Mouse (Mus musculus) bone marrow macrophage, adult 2 months (primary cell): ENCODE measurements around the gene St7. TPM values are rescaled to one million over a fixed set of nuclear protein-coding genes. Genes with fewer than 3 reads are reported as not detected.

ENCODE experiments used
- H3K27ac ChIP-seq: 2 replicates; pipeline ENCODE4 v1.5.1; 2012; ENCODE audit warnings: low read depth, low read length; ENCODE audit not compliant: insufficient read depth
- H3K4me1 ChIP-seq: 2 replicates; pipeline ENCODE4 v1.6.1; 2012; ENCODE audit warnings: low read length; ENCODE audit not compliant: control insufficient read depth, insufficient read depth
- H3K4me3 ChIP-seq: 2 replicates; pipeline ENCODE4 v1.5.1; 2012; ENCODE audit warnings: mild to moderate bottlenecking, low read length, moderate library complexity; ENCODE audit not compliant: insufficient read depth
- CTCF ChIP-seq: IDR thresholded peaks from 2 replicates; pipeline ENCODE4 v1.5.1; 2012; ENCODE audit warnings: low read depth, mild to moderate bottlenecking, low read length, moderate library complexity
- POLR2A ChIP-seq: IDR thresholded peaks from 2 replicates; pipeline ENCODE4 v1.6.1; 2012; ENCODE audit warnings: mild to moderate bottlenecking, low read depth, low read length, borderline replicate concordance
- polyA plus RNA-seq: library from polyadenylated mRNA; stranded (reverse); fragments of >200 nt; gene quantifications from 2 replicates; pipeline ENCODE4 v1.2.4, GENCODE M21; 2012; ENCODE audit not compliant: missing spikeins, insufficient read depth, insufficient read length

The St7 gene
- polyA plus RNA-seq, result 5.3 and 7.5 TPM in 2 replicates

DNA sequence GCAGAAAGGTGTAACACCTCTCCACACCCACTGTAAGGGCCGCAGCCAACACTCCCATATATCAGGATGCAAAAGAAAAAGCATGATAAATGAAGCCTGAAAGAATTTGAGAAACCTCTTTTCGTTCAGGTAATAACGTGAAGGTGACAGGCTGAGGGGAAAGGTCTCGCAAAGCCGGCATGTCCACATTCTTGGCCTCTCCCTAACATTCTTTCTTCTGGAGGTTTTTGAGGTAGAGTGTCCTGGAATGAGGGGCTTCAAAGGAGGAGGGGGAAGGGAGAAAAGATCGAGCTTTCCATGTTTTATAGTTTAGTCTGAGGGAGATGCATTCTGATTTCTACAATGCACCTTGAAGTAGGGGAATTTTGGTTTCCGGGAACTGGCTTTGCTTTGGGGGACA, at the start of gene St7:
TSS of gene St7 (plus strand) at position 287 of the 400 bp plus-strand sequence.
- Histone ChIP-seq H3K4me1 (peaks cover 16% of the 10 kb centered on the region), H3K4me3 (peak within 1 kb of the TSS; percentile 81), H3K27ac (peak within 1 kb of the TSS; percentile 47)
- TF ChIP-seq CTCF, result no peak
- no peak for TF ChIP-seq POLR2A

DNA sequence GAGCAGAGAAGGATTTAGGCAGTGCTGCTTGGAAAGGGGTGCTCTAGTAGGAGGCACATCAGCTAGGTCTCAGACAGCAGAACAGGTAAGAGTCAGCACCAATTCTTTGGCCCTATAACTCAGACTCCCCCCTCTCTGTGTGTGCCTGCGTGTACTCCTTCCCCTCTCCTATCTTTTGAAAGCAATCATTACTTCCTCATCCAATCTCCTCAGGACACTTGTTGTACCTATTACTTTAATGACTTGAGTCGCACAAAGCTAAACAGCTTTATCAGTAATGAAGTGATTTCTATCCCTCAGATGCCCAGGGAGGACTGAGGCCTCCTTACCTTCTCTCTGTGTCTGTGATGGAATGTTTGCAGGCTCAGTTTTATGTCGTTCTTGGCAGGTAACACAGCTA, 46.6 kb upstream of the St7 start:
- Histone ChIP-seq H3K4me3 (no peak overlapping the region), H3K4me1 (peaks cover 28% of the 10 kb centered on the region), H3K27ac (no peak overlapping the region)
- TF ChIP-seq POLR2A (no peak), CTCF (no peak)

DNA sequence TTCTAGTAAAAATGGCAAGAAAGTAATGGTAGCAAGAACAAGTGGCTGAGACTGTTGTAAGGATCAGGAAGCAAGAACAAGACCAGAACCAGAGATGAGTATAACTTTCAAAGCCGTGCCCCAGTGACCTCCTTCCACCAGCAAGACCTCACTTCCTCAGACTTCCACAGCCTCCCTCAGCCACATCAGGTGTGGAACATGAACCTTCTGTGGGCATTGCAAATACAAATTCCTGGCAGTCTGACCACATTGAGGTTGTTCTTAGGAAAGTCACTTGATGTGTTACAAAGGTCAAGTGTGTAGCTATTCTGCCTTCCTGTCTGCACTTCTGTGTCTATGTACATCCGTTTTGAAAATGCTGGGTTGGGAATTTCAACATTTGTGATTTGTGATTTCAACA, 40.6 kb upstream of the St7 start:
- TF ChIP-seq CTCF, result no peak
- TF ChIP-seq POLR2A, result no peak
- Histone ChIP-seq H3K4me3 (no peak overlapping the region), H3K4me1 (peaks cover 18% of the 10 kb centered on the region), H3K27ac (no peak overlapping the region)

DNA sequence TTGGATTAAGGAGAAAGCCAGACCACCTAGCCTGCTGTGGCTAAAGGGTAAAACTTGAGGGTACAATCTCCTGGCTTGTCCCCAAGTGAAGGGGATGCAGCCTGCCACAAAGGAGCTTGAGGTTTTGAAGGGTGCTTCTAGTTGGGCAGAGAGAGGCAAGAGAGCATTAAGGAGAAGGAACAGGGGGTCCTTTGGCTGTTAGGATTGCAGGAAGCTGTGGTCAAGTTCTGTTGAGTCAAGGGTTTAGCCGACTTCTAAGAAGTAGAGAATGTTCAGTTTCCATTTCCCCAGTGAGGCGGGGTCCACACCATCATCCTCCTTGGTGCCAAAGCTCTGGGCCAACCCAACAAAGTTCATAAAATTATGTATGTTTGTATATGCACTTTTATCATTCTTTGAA, 37.7 kb upstream of the St7 start:
- no peak for TF ChIP-seq CTCF
- TF ChIP-seq POLR2A, result no peak
- Histone ChIP-seq H3K4me3 (no peak overlapping the region), H3K27ac (peak overlapping the region; percentile 28; the same call in 1 of the 2 replicates), H3K4me1 (peaks cover 18% of the 10 kb centered on the region)

DNA sequence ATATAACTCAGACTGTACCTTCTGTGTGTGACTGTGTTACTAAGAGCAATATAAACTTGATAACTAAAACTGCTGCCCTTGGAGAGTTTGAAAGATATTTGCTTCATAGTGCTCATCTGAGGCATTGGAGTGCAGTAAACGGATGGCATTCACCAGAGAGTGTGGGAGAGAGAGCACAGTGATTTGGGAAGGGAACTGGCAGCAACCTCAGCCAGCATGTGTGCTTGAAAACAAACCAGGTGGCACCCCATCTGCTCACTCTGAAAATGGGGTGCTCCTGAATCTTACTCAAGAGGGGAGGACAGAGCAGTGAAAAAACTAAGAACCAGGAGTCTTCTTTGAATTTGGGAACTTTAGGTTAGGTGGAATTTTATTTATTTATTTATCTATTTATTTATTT, 35.4 kb upstream of the St7 start:
- TF ChIP-seq POLR2A (no peak), CTCF (no peak)
- Histone ChIP-seq H3K4me1 (peaks cover 13% of the 10 kb centered on the region), H3K27ac (no peak overlapping the region), H3K4me3 (no peak overlapping the region)

DNA sequence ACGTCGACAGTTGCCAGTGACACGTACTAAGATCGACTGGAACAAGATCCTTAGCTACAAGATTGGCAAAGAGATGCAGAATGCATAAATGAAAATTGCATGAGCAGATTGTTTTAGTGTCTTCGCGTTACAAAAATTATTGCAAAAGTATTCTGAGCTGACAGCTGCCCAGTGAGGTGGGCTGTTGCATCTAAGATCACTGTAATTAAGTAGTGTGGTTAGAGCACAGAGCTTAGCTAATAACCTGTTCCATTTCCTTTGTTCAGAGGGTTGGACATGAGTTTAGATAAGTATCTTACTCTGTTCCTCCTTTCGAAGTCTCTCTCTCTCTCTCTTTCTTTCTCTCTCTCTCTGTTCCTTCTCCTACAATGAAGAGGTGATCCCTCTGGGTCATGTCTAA, 27.4 kb upstream of the St7 start:
- peaks cover 7% of the 10 kb centered on the region for H3K4me1 ChIP-seq
- no peak overlapping the region for H3K27ac ChIP-seq
- TF ChIP-seq CTCF, result no peak
- TF ChIP-seq POLR2A, result no peak
- no peak overlapping the region for H3K4me3 ChIP-seq

DNA sequence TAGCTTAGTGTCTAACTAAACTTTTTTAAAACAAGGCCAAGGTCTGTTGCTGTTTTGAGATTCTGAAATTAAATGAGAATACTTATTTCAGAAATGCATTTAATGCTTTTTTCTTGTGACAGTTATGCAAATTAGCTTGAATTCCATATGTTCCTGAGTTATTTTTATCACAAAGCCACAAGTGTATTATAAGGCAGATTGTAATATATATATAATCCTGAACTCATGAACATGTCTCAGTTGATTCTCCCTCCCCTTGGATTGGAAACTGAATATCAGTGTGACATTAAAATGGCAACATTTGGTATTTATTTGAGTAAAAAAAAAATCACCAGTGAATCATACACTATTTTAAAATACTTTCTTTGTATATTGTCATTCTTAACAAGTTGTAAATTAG, 26.7 kb upstream of the St7 start:
- Histone ChIP-seq H3K4me1 (peaks cover 7% of the 10 kb centered on the region), H3K4me3 (no peak overlapping the region), H3K27ac (no peak overlapping the region)
- TF ChIP-seq CTCF (no peak), POLR2A (no peak)

DNA sequence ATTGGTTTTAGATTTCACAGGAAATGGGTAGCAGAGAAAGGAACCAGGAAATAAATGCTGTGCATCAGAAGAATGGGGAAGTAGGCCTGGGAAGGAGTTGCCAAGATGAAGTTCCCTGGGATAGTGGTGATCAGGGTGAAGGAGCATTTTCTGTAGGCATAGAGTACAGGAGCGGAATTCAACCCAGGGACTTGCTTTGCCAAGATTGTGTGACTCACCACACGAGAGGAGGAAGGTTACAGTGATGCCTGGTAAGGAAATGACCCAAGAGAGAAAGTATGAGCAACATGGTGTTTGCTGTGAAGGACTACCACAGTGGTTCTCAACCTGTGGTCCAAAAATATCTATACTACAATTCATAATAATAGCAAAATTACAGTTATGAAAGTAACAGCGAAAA, 24.9 kb upstream of the St7 start:
- no peak for TF ChIP-seq POLR2A
- TF ChIP-seq CTCF, result no peak
- H3K4me3 ChIP-seq, result no peak overlapping the region
- peaks cover 11% of the 10 kb centered on the region for H3K4me1 ChIP-seq
- no peak overlapping the region for H3K27ac ChIP-seq

DNA sequence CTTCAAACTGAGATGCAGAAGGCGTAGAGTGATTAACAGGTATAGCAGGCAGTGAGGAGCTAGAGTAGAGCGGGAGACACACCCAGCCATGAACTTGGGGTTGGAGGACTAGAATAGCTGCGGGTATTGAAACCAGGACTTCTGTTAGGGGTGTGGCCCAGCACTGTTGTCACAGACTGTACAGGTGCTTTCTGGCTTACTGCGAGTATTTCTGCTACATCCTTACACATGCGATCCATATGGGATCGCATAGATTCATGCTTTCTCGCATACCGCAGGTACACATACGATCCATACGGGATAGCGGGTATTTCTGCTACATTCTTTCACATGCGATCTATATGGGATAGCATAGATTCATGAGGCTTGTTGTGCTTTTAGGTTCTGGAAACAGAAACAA, 24.4 kb upstream of the St7 start:
- Histone ChIP-seq H3K4me3 (no peak overlapping the region), H3K4me1 (peaks cover 11% of the 10 kb centered on the region), H3K27ac (no peak overlapping the region)
- TF ChIP-seq POLR2A (no peak), CTCF (no peak)

DNA sequence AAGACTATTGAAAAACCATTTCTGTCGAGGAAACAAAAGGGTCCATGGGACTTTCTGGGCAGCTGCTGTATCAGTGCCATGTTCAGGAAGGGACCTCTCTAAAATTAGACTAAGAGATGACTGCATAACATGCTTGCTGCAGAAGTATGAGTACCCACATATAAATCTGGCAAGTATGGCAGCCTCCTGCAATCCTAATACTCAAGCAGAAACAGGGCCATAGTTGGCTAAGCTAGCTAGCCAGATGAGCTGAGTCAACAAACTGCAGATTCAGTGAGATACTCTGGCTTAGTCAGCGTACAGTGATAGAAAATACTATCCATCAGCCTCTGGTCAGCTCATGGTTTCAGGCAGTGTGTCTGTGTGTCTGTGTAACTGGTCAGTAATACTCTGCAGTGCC, 22.9 kb upstream of the St7 start:
- Histone ChIP-seq H3K4me1 (peaks cover 11% of the 10 kb centered on the region), H3K4me3 (no peak overlapping the region), H3K27ac (no peak overlapping the region)
- TF ChIP-seq CTCF, result no peak
